Mouse (Mus musculus) embryonic facial prominence, embryonic 12.5 days (tissue): ENCODE data around the gene Eif2b3. TPM values are rescaled to one million over a fixed set of nuclear protein-coding genes. Genes with fewer than 3 reads are reported as not detected.

Source experiments
- ATAC-seq: fragments of 200-750 bp; cut with Nextera tagmentation; 2 replicates; pipeline ENCODE4 v1.8.0; 2017; ENCODE audit not compliant: insufficient number of reproducible peaks, insufficient read depth, low FRiP score, low TSS enrichment
- H3K27ac ChIP-seq: fragments of 300-500 bp; sonication (generic); 2 replicates; pipeline ENCODE4 v1.5.1; 2016; ENCODE audit warnings: mild to moderate bottlenecking
- H3K27me3 ChIP-seq: fragments of 300-500 bp; sonication (generic); 2 replicates; pipeline ENCODE4 v1.6.1; 2016; ENCODE audit warnings: mild to moderate bottlenecking, moderate library complexity
- H3K36me3 ChIP-seq: fragments of 300-500 bp; sonication (generic); 2 replicates; pipeline ENCODE4 v1.6.1; 2016; ENCODE audit warnings: mild to moderate bottlenecking
- H3K4me1 ChIP-seq: fragments of 300-500 bp; sonication (generic); 2 replicates; pipeline ENCODE4 v1.6.1; 2016
- H3K4me2 ChIP-seq: fragments of 300-500 bp; sonication (generic); replicated peaks from 2 replicates; pipeline ENCODE4 v1.6.1; 2016; ENCODE audit warnings: mild to moderate bottlenecking, moderate library complexity
- H3K4me3 ChIP-seq: fragments of 300-500 bp; sonication (generic); 2 replicates; pipeline ENCODE4 v1.5.1; 2016; ENCODE audit warnings: mild to moderate bottlenecking
- H3K9ac ChIP-seq: fragments of 300-500 bp; sonication (generic); 2 replicates; pipeline ENCODE4 v1.6.1; 2016; ENCODE audit warnings: mild to moderate bottlenecking, moderate library complexity
- H3K9me3 ChIP-seq: fragments of 300-500 bp; sonication (generic); 2 replicates; pipeline ENCODE4 v1.6.1; 2016; ENCODE audit warnings: mild to moderate bottlenecking, moderate library complexity
- WGBS: fragments of 180-500 bp; shearing (Covaris S2); methylation state at CpG from one replicate; pipeline ENCODE4 v1.1.7; 2016; 5-methylcytosine and 5-hydroxymethylcytosine counted together
- polyA plus RNA-seq: library from polyadenylated mRNA; unstranded; fragments of >200 nt; fragmentation: Nextera tagmentation; extraction: Ambion mirVana; gene quantifications from 2 replicates; pipeline ENCODE4 v1.2.1, GENCODE M21; 2016

Eif2b3 gene
- polyA plus RNA-seq, 1 experiment from 2014 or later, result 43.8 TPM

GRCm38 (mm10) chr4:116999513-117000154 is 19.6 kb upstream of the Eif2b3 start:
- H3K27me3 ChIP-seq, result no peaks in the 10 kb centered on the region
- WGBS, result 88% methylated on average over 17 of the region's 17 CpGs
- H3K36me3 ChIP-seq, result peaks cover 18% of the 10 kb centered on the region; the same call in 1 of the 2 replicates
- no peak for ATAC-seq
- H3K4me3 ChIP-seq, result no peak overlapping the region
- peaks cover 19% of the 10 kb centered on the region for H3K4me1 ChIP-seq
- H3K27ac ChIP-seq, result no peak overlapping the region
- H3K4me2 ChIP-seq, result no peak overlapping the region
- no peak overlapping the region for H3K9ac ChIP-seq
- no peaks in the 10 kb centered on the region for H3K9me3 ChIP-seq

- no peak overlapping the region for H3K9ac ChIP-seq
- peaks cover 18% of the 10 kb centered on the region; the same call in 1 of the 2 replicates for H3K36me3 ChIP-seq
- H3K4me2 ChIP-seq, result no peak overlapping the region
- no peak overlapping the region for H3K4me3 ChIP-seq
- H3K9me3 ChIP-seq, result no peaks in the 10 kb centered on the region
- no peaks in the 10 kb centered on the region for H3K27me3 ChIP-seq
- H3K4me1 ChIP-seq, result peaks cover 8% of the 10 kb centered on the region
- H3K27ac ChIP-seq, result no peak overlapping the region
- WGBS, result 89% methylated on average over 16 of the region's 16 CpGs
- ATAC-seq, result no peak
Measured at GRCm38 (mm10) chr4:117001957-117002356, 17.2 kb upstream of the Eif2b3 start.

GRCm38 (mm10) chr4:117002543-117003521 is 16.4 kb upstream of the Eif2b3 start:
- Histone ChIP-seq H3K4me1 (peaks cover 8% of the 10 kb centered on the region), H3K27me3 (no peaks in the 10 kb centered on the region), H3K4me2 (no peak overlapping the region; the same call in 1 of the 2 replicates), H3K9ac (peak overlapping the region; percentile 25; the same call in 1 of the 2 replicates), H3K4me3 (no peak overlapping the region), H3K27ac (no peak overlapping the region), H3K36me3 (peaks cover 18% of the 10 kb centered on the region; the same call in 1 of the 2 replicates), H3K9me3 (no peaks in the 10 kb centered on the region)
- ATAC-seq, result peak; percentile 52; the same call in 1 of the 2 replicates
- 57% methylated on average over 38 of the region's 38 CpGs for WGBS

- peaks cover 16% of the 10 kb centered on the region; the same call in 1 of the 2 replicates for H3K36me3 ChIP-seq
- no peak overlapping the region for H3K4me2 ChIP-seq
- no peak overlapping the region for H3K27ac ChIP-seq
- ATAC-seq, result no peak
- no peaks in the 10 kb centered on the region for H3K9me3 ChIP-seq
- H3K9ac ChIP-seq, result no peak overlapping the region
- H3K4me3 ChIP-seq, result no peak overlapping the region
- H3K4me1 ChIP-seq, result peaks cover 8% of the 10 kb centered on the region
- WGBS, result 88% methylated on average over 4 of the region's 4 CpGs
- no peaks in the 10 kb centered on the region for H3K27me3 ChIP-seq
Measured at GRCm38 (mm10) chr4:117004649-117005048, 14.6 kb upstream of the Eif2b3 start.

GRCm38 (mm10) chr4:117005611-117006400 is 13.4 kb upstream of the Eif2b3 start:
- WGBS, result 72% methylated on average over 7 of the region's 7 CpGs
- H3K36me3 ChIP-seq, result peaks cover 9% of the 10 kb centered on the region; the same call in 1 of the 2 replicates
- H3K4me3 ChIP-seq, result no peak overlapping the region
- H3K4me2 ChIP-seq, result no peak overlapping the region
- H3K9ac ChIP-seq, result no peak overlapping the region
- H3K9me3 ChIP-seq, result no peaks in the 10 kb centered on the region
- H3K27ac ChIP-seq, result no peak overlapping the region
- peaks cover 8% of the 10 kb centered on the region for H3K4me1 ChIP-seq
- ATAC-seq, result no peak
- no peaks in the 10 kb centered on the region for H3K27me3 ChIP-seq

GRCm38 (mm10) chr4:117007058-117007457 is 12.1 kb upstream of the Eif2b3 start:
- Histone ChIP-seq H3K27ac (no peak overlapping the region), H3K9me3 (no peaks in the 10 kb centered on the region), H3K9ac (no peak overlapping the region), H3K4me3 (no peak overlapping the region), H3K27me3 (no peaks in the 10 kb centered on the region), H3K4me1 (peaks cover 8% of the 10 kb centered on the region), H3K36me3 (peaks cover 3% of the 10 kb centered on the region; the same call in 1 of the 2 replicates), H3K4me2 (no peak overlapping the region)
- ATAC-seq, result no peak
- WGBS, result 79% methylated on average over 3 of the region's 3 CpGs

- H3K9me3 ChIP-seq, result no peaks in the 10 kb centered on the region
- no peaks in the 10 kb centered on the region for H3K27me3 ChIP-seq
- H3K4me2 ChIP-seq, result no peak overlapping the region
- no peak for ATAC-seq
- H3K36me3 ChIP-seq, result no peaks in the 10 kb centered on the region
- 83% methylated on average over 5 of the region's 5 CpGs for WGBS
- no peaks in the 10 kb centered on the region for H3K4me1 ChIP-seq
- H3K27ac ChIP-seq, result no peak overlapping the region
- no peak overlapping the region for H3K9ac ChIP-seq
- no peak overlapping the region for H3K4me3 ChIP-seq
Measured at GRCm38 (mm10) chr4:117010231-117010630, 9.0 kb upstream of the Eif2b3 start.

- Histone ChIP-seq H3K27me3 (no peaks in the 10 kb centered on the region), H3K4me2 (no peak overlapping the region), H3K9me3 (no peaks in the 10 kb centered on the region), H3K9ac (no peak overlapping the region), H3K4me3 (no peak overlapping the region), H3K4me1 (no peaks in the 10 kb centered on the region), H3K27ac (no peak overlapping the region), H3K36me3 (no peaks in the 10 kb centered on the region)
- no peak for ATAC-seq
- whole genome bisulfite sequencing, result 86% methylated on average over 6 of the region's 6 CpGs
Measured at GRCm38 (mm10) chr4:117013596-117013995, 5.6 kb upstream of the Eif2b3 start.

GRCm38 (mm10) chr4:117014901-117015415 is 4.2 kb upstream of the Eif2b3 start:
- Histone ChIP-seq H3K27me3 (no peaks in the 10 kb centered on the region), H3K36me3 (no peaks in the 10 kb centered on the region), H3K27ac (no peak overlapping the region), H3K9me3 (no peaks in the 10 kb centered on the region), H3K9ac (no peak overlapping the region), H3K4me3 (no peak overlapping the region), H3K4me1 (peaks cover under 1% of the 10 kb centered on the region; the same call in 1 of the 2 replicates), H3K4me2 (no peak overlapping the region)
- ATAC-seq, result no peak
- WGBS, result 63% methylated on average over 4 of the region's 4 CpGs

- WGBS, result 81% methylated on average over 2 of the region's 2 CpGs
- Histone ChIP-seq H3K27ac (no peak overlapping the region), H3K9me3 (no peaks in the 10 kb centered on the region), H3K4me2 (no peak overlapping the region), H3K4me3 (no peak overlapping the region), H3K9ac (no peak overlapping the region), H3K36me3 (peaks cover 10% of the 10 kb centered on the region), H3K4me1 (peaks cover 8% of the 10 kb centered on the region), H3K27me3 (no peaks in the 10 kb centered on the region)
- no peak for ATAC-seq
Measured at GRCm38 (mm10) chr4:117017738-117018137, 1.5 kb upstream of the Eif2b3 start.

GRCm38 (mm10) chr4:117018327-117018726 is 875 bp upstream of the Eif2b3 start:
- H3K9me3 ChIP-seq, result no peaks in the 10 kb centered on the region
- H3K27ac ChIP-seq, result no peak overlapping the region
- no peak for ATAC-seq
- no peaks in the 10 kb centered on the region for H3K27me3 ChIP-seq
- H3K36me3 ChIP-seq, result peaks cover 16% of the 10 kb centered on the region
- 82% methylated on average over 7 of the region's 7 CpGs for WGBS
- peaks cover 8% of the 10 kb centered on the region for H3K4me1 ChIP-seq
- H3K9ac ChIP-seq, result no peak overlapping the region
- no peak overlapping the region for H3K4me2 ChIP-seq
- H3K4me3 ChIP-seq, result no peak overlapping the region
